Mouse (Mus musculus): ENCODE data around the gene Rnf223.
"Not testable (repeated sequence)": the region's sequence is repeated elsewhere in the genome, so short reads cannot be mapped to it uniquely, and the experiment has no call there.

Gene Rnf223

GRCm38 (mm10) chr4:156130940-156131339 is 627 bp downstream of the Rnf223 start:
- DNase-seq (ENCODE audit: low spot score in 2 of 2) = no peak

GRCm38 (mm10) chr4:156133334-156133733 is 3.0 kb downstream of the Rnf223 start:
- DNase-seq (ENCODE audit: low spot score in 2 of 2) = no peak

- DNase-seq (ENCODE audit: low spot score in 2 of 2) = peak in 1 of 2 experiments; percentile 50
These were observed 3.8 kb downstream of the Rnf223 start for GRCm38 (mm10) chr4:156133943-156134605.

- peak in 1 of 2 experiments; percentile 55 for DNase-seq (ENCODE audit: low spot score in 2 of 2)
These were observed 4.8 kb downstream of the Rnf223 start for GRCm38 (mm10) chr4:156135112-156135511.

GRCm38 (mm10) chr4:156135801-156136200 is 5.5 kb downstream of the Rnf223 start:
- DNase-seq (ENCODE audit: low spot score in 2 of 2) = peak in 1 of 2 experiments; percentile 50

- DNase-seq (ENCODE audit: low spot score in 2 of 2) = no peak
These were observed 6.2 kb downstream of the Rnf223 start for GRCm38 (mm10) chr4:156136285-156137100.

GRCm38 (mm10) chr4:156150887-156151286 is 20.6 kb downstream of the Rnf223 start:
- DNase-seq (ENCODE audit: low spot score in 2 of 2) = not testable (repeated sequence)

GRCm38 (mm10) chr4:156154771-156155170 is 24.5 kb downstream of the Rnf223 start:
- DNase-seq (ENCODE audit: low spot score in 2 of 2) = no peak

GRCm38 (mm10) chr4:156166477-156166876 is 36.2 kb downstream of the Rnf223 start:
- DNase-seq (ENCODE audit: low spot score in 2 of 2) = peak in 1 of 2 experiments; percentile 58

GRCm38 (mm10) chr4:156168611-156169010 is 38.3 kb downstream of the Rnf223 start:
- peak in 1 of 2 experiments; percentile 57 for DNase-seq (ENCODE audit: low spot score in 2 of 2)

- peak in 1 of 2 experiments; percentile 56 for DNase-seq (ENCODE audit: low spot score in 2 of 2)
These were observed 38.8 kb downstream of the Rnf223 start for GRCm38 (mm10) chr4:156169129-156169528.

GRCm38 (mm10) chr4:156171828-156172227 is 41.5 kb downstream of the Rnf223 start:
- no peak for DNase-seq (ENCODE audit: low spot score in 2 of 2)

- DNase-seq (ENCODE audit: low spot score in 2 of 2) = no peak
These were observed 47.3 kb downstream of the Rnf223 start for GRCm38 (mm10) chr4:156177630-156178029.
